Mouse (Mus musculus) liver, embryonic 11.5 days (tissue): ENCODE results near the gene Cphx2. TPM values are rescaled to one million over a fixed set of nuclear protein-coding genes. Genes with fewer than 3 reads are reported as not detected.

ENCODE experiments used
- polyA plus RNA-seq: library from polyadenylated mRNA; unstranded; fragments of >200 nt; fragmentation: Nextera tagmentation; extraction: Ambion mirVana; gene quantifications from 2 replicates; pipeline ENCODE4 v1.2.1, GENCODE M21; 2014

Gene Cphx2
- polyA plus RNA-seq, 1 experiment from 2014 or later, result not detected

Other genes with a start within 250 kb of the Cphx2 start
- gene Anxa11, start 239.4 kb upstream of the Cphx2 start, polyA plus RNA-seq, result 13.1 and 16.5 TPM in 2 replicates
- not detected in 2 replicates for gene Plac9a, start 178.4 kb upstream of the Cphx2 start, polyA plus RNA-seq
- gene Tmem254a, start 153.8 kb upstream of the Cphx2 start, polyA plus RNA-seq, result 1.7 and 3.9 TPM in 2 replicates
- 0.10 and 0.14 TPM in 2 replicates for gene Cphx1, start 143.2 kb upstream of the Cphx2 start, polyA plus RNA-seq
- 0.26 TPM in 1 of 2 replicates, not detected in the other for gene Duxbl1, start 102.9 kb upstream of the Cphx2 start, polyA plus RNA-seq
- 0.94 and 1.5 TPM in 2 replicates for gene Gm9780, start 38.8 kb upstream of the Cphx2 start, polyA plus RNA-seq
- gene Tmem254c, start 14.2 kb upstream of the Cphx2 start, polyA plus RNA-seq, result 23.3 and 24.0 TPM in 2 replicates
- not detected in 2 replicates for gene Cphx3, start 781 bp downstream of the Cphx2 start, polyA plus RNA-seq
- 0.34 TPM in 1 of 2 replicates, not detected in the other for gene Duxbl2, start 36.8 kb downstream of the Cphx2 start, polyA plus RNA-seq
- gene Plac9b, start 101.0 kb downstream of the Cphx2 start, polyA plus RNA-seq, result 1.5 and 1.6 TPM in 2 replicates
- gene Tmem254b, start 125.5 kb downstream of the Cphx2 start, polyA plus RNA-seq, result 25.9 and 30.3 TPM in 2 replicates
- 0.09 and 0.84 TPM in 2 replicates for gene Duxbl3, start 176.4 kb downstream of the Cphx2 start, polyA plus RNA-seq